Mouse (Mus musculus): ENCODE results near the gene Fgf13. TPM values are rescaled to one million over a fixed set of nuclear protein-coding genes. Genes with fewer than 3 reads are reported as not detected.

Gene Fgf13
- 73.5 and 100 TPM in 2 replicates for polyA plus RNA-seq (2014; fragmentation: Nextera tagmentation; extraction: Ambion mirVana)

DNA sequence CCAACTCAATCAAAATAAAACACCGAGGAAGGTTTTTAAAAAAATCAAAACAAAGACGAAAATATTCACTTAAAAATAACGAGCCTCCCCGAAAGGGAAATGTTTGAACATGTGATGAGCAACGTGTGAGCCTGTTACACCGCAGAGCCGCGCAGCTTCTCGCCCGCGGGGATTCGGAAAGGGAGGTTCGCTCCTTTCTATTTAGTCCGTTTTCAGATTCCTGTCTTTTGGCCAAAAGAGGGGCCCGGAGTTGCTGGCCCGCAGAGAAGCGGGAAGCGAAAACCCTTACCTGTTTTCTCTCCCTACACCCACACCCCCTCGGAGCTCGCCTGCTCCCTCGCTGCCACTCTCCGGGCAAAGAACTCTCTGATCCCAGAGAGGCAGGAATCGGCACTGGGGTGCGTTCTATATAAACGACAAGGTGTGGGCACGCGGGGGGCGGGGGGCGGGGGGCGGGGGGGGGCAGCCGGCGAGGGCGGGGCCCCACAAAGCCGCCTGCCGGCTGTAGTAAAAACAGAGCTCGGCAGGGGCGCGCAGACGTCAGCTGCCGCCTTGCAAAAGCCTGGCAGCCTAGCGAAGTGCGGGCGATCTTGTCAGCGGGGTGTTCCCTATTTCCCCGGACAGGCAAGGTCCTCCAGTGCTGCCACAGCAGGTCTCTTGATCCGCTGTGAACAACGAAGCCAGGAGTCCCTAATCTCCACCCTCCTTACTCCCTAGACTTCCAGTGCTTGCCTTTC lies at the start of gene Fgf13:
Fgf13 (minus strand) TSS at position 377 of the 737 bp plus-strand sequence.
- peak within 1 kb of the TSS; percentile 79 for H3K27ac ChIP-seq (replicated peaks; ENCODE audit: low read depth, low read length)
- peak within 1 kb of the TSS; percentile 58 for H3K4me2 ChIP-seq (ENCODE audit: low read length)
- H3K4me3 ChIP-seq (replicated peaks; ENCODE audit: low read depth, low read length) = peak within 1 kb of the TSS; percentile 50
- no peaks in the 10 kb centered on the region for H3K27me3 ChIP-seq (ENCODE audit: control insufficient read depth, insufficient read depth, low read length)
- H3K9me3 ChIP-seq (ENCODE audit: control insufficient read depth, low read length) = no peaks in the 10 kb centered on the region
- ATAC-seq (ENCODE audit: low FRiP score, low TSS enrichment) (peak; percentile 51), DNase-seq (peak; percentile 74)
- H3K36me3 ChIP-seq (ENCODE audit: control insufficient read depth, insufficient read depth, low read length) = no peaks in the 10 kb centered on the region
- 23% methylated on average over 42 of the region's 47 CpGs for WGBS
- H3K4me1 ChIP-seq (ENCODE audit: control insufficient read depth, insufficient read depth, low read length) = no peaks in the 10 kb centered on the region
- peak within 1 kb of the TSS; percentile 68 for H3K9ac ChIP-seq (replicated peaks; ENCODE audit: low read length)

DNA sequence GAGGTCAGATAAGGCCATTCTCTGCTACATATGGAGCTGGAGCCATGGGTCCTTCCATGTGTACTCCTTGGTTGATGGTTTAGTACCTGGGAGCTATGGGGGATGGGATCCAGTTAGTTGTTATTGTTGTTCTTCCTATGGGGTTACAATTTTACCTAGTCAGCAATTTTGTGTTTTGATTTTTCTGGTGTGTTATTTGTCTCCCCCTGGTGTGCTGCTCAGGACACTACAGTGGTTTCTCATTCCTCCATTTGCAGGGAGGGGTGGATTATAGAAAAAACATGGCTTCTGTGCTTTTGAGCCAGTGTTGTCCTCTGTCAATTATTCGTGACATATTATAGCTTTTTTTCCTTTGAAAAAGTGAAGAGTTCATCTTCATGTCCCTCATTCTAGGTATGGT lies 38.7 kb upstream of the Fgf13 start:
- H3K4me1 ChIP-seq (ENCODE audit: control insufficient read depth, insufficient read depth, low read length) = no peaks in the 10 kb centered on the region
- no peaks in the 10 kb centered on the region for H3K9me3 ChIP-seq (ENCODE audit: control insufficient read depth, low read length)
- DNase-seq (peak; percentile 5), ATAC-seq (ENCODE audit: low FRiP score, low TSS enrichment) (no peak)
- no peaks in the 10 kb centered on the region for H3K36me3 ChIP-seq (ENCODE audit: control insufficient read depth, insufficient read depth, low read length)
- H3K27me3 ChIP-seq (ENCODE audit: control insufficient read depth, insufficient read depth, low read length) = no peaks in the 10 kb centered on the region
- no peak overlapping the region for H3K4me3 ChIP-seq (replicated peaks; ENCODE audit: low read depth, low read length)
- H3K9ac ChIP-seq (replicated peaks; ENCODE audit: low read length) = no peak overlapping the region
- no peak overlapping the region for H3K4me2 ChIP-seq (ENCODE audit: low read length)
- no peak overlapping the region for H3K27ac ChIP-seq (replicated peaks; ENCODE audit: low read depth, low read length)
- 63% methylated on average over 1 of the region's 1 CpGs for WGBS

DNA sequence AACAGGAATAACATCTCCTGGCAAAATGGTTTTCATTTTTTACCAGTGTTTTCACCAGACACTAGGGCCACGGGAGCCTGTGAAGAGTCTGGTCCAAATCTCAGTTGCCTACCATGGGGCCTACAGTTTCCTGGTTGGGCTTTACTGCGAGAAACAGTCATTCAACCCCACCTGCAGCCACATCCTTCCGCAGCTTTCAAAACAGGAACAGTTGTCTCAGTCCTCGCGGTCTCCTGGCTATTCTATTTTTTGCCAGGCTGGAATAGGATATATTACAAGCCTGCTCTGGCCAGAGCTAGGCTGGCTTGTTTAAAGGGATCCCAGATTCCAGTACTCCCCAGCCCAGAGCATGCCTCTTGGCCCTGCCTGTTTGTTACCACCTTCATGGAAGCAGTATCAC lies 21.2 kb upstream of the Fgf13 start:
- Histone ChIP-seq H3K4me3 (replicated peaks; ENCODE audit: low read depth, low read length) (no peak overlapping the region), H3K9me3 (ENCODE audit: control insufficient read depth, low read length) (no peaks in the 10 kb centered on the region), H3K27ac (replicated peaks; ENCODE audit: low read depth, low read length) (no peak overlapping the region), H3K4me2 (ENCODE audit: low read length) (no peak overlapping the region), H3K36me3 (ENCODE audit: control insufficient read depth, insufficient read depth, low read length) (no peaks in the 10 kb centered on the region), H3K27me3 (ENCODE audit: control insufficient read depth, insufficient read depth, low read length) (no peaks in the 10 kb centered on the region), H3K9ac (replicated peaks; ENCODE audit: low read length) (no peak overlapping the region), H3K4me1 (ENCODE audit: control insufficient read depth, insufficient read depth, low read length) (no peaks in the 10 kb centered on the region)
- DNase-seq = no peak
- 51% methylated on average over 5 of the region's 5 CpGs for WGBS
- ATAC-seq (ENCODE audit: low FRiP score, low TSS enrichment) = no peak

DNA sequence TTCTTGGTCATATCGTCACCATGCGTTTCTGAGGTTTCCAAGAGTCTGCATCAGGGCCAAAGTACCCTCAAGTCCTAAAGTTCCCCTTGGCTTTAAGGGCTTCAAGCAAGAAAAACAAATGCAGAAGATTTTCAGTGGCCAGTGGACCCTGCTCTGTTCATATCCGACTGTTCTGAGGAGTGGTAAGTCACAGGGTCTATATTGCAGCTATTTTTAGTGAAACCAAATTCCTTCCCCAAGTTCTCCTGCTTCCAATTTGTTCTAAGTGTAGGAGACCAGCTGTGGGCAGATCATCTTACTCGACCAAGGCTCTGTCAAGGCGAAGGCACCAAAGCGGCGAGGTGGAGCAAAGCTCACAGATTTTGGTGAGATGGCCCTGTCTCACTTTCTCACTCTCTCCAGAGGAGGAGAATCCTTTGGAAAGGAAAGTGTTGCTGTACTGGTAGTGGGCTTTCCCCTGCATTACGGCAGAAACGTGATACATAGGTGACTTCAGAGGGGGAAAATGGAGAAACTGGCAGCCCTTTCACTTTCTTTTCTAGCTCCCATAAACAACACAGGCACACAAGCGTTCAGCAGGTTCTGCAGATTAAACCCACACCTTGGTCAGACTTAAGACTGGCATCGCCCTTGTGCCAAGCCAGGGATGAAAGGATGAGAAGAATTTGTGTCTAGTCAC lies 17.8 kb upstream of the Fgf13 start:
- H3K9me3 ChIP-seq (ENCODE audit: control insufficient read depth, low read length) = no peaks in the 10 kb centered on the region
- no peak for DNase-seq
- no peak for ATAC-seq (ENCODE audit: low FRiP score, low TSS enrichment)
- H3K4me1 ChIP-seq (ENCODE audit: control insufficient read depth, insufficient read depth, low read length) = no peaks in the 10 kb centered on the region
- WGBS = 83% methylated on average over 11 of the region's 11 CpGs
- H3K4me3 ChIP-seq (replicated peaks; ENCODE audit: low read depth, low read length) = no peak overlapping the region
- no peaks in the 10 kb centered on the region for H3K36me3 ChIP-seq (ENCODE audit: control insufficient read depth, insufficient read depth, low read length)
- no peak overlapping the region for H3K27ac ChIP-seq (replicated peaks; ENCODE audit: low read depth, low read length)
- H3K27me3 ChIP-seq (ENCODE audit: control insufficient read depth, insufficient read depth, low read length) = no peaks in the 10 kb centered on the region
- H3K9ac ChIP-seq (replicated peaks; ENCODE audit: low read length) = no peak overlapping the region
- no peak overlapping the region for H3K4me2 ChIP-seq (ENCODE audit: low read length)

DNA sequence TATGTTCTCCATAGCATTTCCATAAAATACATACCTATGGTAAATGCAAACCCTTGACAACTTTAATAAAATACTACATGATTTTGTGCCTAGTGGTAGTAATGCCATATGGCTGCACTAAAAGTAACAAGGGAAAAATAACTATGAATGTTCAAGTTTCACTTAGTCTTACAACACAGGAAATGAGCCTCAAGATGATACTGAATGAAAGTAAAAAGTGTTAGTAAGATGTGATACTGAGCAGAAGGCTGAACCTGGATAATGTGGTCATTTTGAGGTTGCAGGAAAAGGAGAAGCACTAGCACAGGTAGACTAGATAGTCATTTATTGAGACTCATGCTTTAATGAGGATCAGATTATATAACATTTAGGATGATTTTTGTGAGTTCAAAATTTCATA lies 16.2 kb upstream of the Fgf13 start:
- H3K4me2 ChIP-seq (ENCODE audit: low read length) = no peak overlapping the region
- ATAC-seq (ENCODE audit: low FRiP score, low TSS enrichment) (no peak), DNase-seq (no peak)
- no peaks in the 10 kb centered on the region for H3K4me1 ChIP-seq (ENCODE audit: control insufficient read depth, insufficient read depth, low read length)
- no peaks in the 10 kb centered on the region for H3K27me3 ChIP-seq (ENCODE audit: control insufficient read depth, insufficient read depth, low read length)
- H3K9ac ChIP-seq (replicated peaks; ENCODE audit: low read length) = no peak overlapping the region
- H3K9me3 ChIP-seq (ENCODE audit: control insufficient read depth, low read length) = no peaks in the 10 kb centered on the region
- H3K27ac ChIP-seq (replicated peaks; ENCODE audit: low read depth, low read length) = no peak overlapping the region
- no peak overlapping the region for H3K4me3 ChIP-seq (replicated peaks; ENCODE audit: low read depth, low read length)
- no peaks in the 10 kb centered on the region for H3K36me3 ChIP-seq (ENCODE audit: control insufficient read depth, insufficient read depth, low read length)

DNA sequence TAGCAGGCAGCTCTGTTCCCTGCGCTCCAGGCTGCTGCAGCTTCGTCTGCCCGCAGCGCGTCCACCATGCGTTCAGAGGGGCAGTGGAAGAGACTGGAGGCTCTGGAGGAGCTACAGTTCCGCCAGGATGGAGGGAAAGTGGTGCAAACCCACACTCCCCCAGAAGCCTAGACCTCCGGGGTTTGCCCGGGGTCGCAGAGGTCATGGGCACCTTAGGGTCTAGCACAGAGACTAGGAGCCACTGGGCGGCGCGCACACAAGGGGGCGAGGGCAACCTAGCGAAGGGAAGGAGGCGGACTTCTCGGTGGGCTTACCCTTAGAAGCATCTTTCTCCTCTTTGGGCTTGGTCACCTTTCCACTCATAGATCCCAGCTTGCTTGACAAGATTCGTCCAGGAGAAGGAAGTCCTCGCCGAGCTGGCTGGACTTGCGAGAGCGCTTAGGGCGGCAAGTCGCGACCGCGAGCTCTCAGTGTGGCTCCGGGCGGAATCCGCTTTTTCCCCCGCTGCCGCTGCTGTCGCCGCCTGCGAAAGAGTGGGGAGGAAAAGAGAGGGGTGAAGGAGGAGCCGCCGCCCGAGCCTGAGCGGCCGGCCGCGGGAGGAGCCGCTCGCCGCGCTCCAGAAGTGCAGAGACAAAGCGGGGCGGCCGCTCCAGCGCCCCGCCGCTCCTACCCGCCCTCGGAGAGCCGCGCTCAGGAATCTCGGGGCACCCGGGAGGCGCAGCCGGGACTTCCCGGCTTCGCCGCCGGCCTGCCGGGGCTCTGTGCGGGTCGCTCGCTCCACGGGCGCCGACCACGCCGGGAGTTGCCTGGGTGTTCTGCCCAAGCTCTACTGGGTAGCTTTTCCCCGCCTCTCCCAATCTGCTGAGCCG lies 811 bp downstream of the Fgf13 start:
- Histone ChIP-seq H3K4me2 (ENCODE audit: low read length) (peak overlapping the region; percentile 58), H3K4me1 (ENCODE audit: control insufficient read depth, insufficient read depth, low read length) (no peaks in the 10 kb centered on the region), H3K27ac (replicated peaks; ENCODE audit: low read depth, low read length) (peak overlapping the region; percentile 79), H3K27me3 (ENCODE audit: control insufficient read depth, insufficient read depth, low read length) (no peaks in the 10 kb centered on the region), H3K9ac (replicated peaks; ENCODE audit: low read length) (peak overlapping the region; percentile 68), H3K36me3 (ENCODE audit: control insufficient read depth, insufficient read depth, low read length) (no peaks in the 10 kb centered on the region), H3K4me3 (replicated peaks; ENCODE audit: low read depth, low read length) (peak overlapping the region; percentile 50), H3K9me3 (ENCODE audit: control insufficient read depth, low read length) (no peaks in the 10 kb centered on the region)
- ATAC-seq (ENCODE audit: low FRiP score, low TSS enrichment) (peak; percentile 68; the same call in 1 of the 2 replicates), DNase-seq (peak; percentile 69)
- 28% methylated on average over 69 of the region's 75 CpGs for WGBS

DNA sequence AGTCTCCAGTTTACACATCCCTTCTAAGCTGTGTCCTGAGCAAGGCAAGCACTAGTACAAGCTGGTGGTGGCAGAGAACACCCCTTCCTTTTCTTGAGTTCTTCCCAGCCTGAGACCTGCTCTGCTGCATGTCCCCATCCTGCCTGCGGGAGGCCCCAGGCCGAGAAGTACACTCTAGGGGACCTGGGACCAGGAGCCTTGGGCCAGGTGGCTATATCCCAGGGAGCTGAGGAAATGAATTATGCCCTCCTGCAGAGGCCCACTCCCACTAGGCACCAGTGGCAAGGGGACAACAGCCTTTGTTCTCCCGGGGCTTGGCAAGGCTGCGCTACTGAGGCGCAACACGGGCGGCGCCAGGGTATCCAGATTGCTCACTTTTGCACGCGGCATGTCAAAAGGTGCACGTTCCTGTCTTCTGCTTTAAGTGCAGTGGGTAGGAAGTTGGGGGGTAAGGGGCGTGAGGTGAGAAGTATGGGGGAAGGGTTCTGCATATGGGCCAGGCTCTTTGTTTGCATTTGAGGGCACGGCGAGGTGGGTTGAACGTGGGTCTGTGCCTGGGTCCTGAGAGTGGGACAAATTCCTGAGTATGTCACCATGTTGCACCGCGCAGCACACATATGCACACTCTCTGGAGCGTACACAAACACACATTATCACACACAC lies 1.7 kb downstream of the Fgf13 start:
- DNase-seq (peak; percentile 62), ATAC-seq (ENCODE audit: low FRiP score, low TSS enrichment) (peak; percentile 53)
- no peaks in the 10 kb centered on the region for H3K27me3 ChIP-seq (ENCODE audit: control insufficient read depth, insufficient read depth, low read length)
- peak overlapping the region; percentile 68 for H3K9ac ChIP-seq (replicated peaks; ENCODE audit: low read length)
- H3K36me3 ChIP-seq (ENCODE audit: control insufficient read depth, insufficient read depth, low read length) = no peaks in the 10 kb centered on the region
- no peaks in the 10 kb centered on the region for H3K9me3 ChIP-seq (ENCODE audit: control insufficient read depth, low read length)
- H3K27ac ChIP-seq (replicated peaks; ENCODE audit: low read depth, low read length) = peak overlapping the region; percentile 79
- WGBS = 29% methylated on average over 18 of the region's 18 CpGs
- peak overlapping the region; percentile 58 for H3K4me2 ChIP-seq (ENCODE audit: low read length)
- H3K4me1 ChIP-seq (ENCODE audit: control insufficient read depth, insufficient read depth, low read length) = no peaks in the 10 kb centered on the region
- peak overlapping the region; percentile 50 for H3K4me3 ChIP-seq (replicated peaks; ENCODE audit: low read depth, low read length)

DNA sequence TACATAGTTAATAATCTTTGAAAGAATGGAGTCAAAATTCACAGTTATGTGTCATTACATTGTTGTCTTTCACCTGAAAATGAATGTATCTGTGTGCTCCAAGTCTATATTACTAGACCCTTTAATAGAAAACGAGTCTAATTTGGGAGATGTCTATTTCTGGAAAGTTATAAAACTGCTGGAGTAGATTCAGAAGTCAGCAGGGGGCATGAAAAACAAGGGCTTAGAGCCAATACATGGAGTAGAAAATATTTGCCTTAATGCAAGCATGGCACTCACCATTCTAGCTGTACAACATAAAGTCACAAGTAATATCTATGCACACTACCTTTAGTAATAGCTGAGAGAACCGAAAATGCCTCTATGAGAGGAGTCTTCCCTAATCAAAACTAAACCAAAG lies 19.9 kb downstream of the Fgf13 start:
- Histone ChIP-seq H3K9ac (replicated peaks; ENCODE audit: low read length) (no peak overlapping the region), H3K27me3 (ENCODE audit: control insufficient read depth, insufficient read depth, low read length) (no peaks in the 10 kb centered on the region), H3K4me3 (replicated peaks; ENCODE audit: low read depth, low read length) (no peak overlapping the region), H3K4me1 (ENCODE audit: control insufficient read depth, insufficient read depth, low read length) (no peaks in the 10 kb centered on the region), H3K27ac (replicated peaks; ENCODE audit: low read depth, low read length) (no peak overlapping the region), H3K4me2 (ENCODE audit: low read length) (no peak overlapping the region), H3K36me3 (ENCODE audit: control insufficient read depth, insufficient read depth, low read length) (no peaks in the 10 kb centered on the region), H3K9me3 (ENCODE audit: control insufficient read depth, low read length) (no peaks in the 10 kb centered on the region)
- ATAC-seq (ENCODE audit: low FRiP score, low TSS enrichment) = no peak
- 82% methylated on average over 2 of the region's 2 CpGs for WGBS
- DNase-seq = no peak
